Mouse (Mus musculus): ENCODE results near the gene Treh. TPM values are rescaled to one million over a fixed set of nuclear protein-coding genes. Genes with fewer than 3 reads are reported as not detected.

Gene Treh
- polyA plus RNA-seq, 2 experiments = not detected

DNA sequence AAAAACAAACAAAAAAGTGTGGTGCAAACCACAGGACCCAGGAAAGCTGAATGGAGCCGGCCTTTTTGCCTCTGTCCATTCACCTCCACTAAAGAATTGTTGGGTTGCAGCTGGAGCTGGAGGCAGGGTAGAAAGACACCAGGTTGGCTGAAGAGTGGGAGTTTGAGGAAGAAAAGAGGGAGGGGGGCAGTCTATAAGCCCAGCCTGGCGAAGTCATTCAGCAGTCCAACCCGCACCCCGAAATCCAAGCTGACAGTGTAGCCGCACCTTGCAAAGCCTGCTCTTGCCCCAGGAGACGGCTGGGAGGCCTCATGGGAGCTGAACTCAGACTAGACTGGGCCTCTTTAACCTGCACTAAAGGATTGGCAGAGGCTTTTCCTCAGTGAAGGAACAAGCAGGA is 62.9 kb downstream of the Treh start:
- H3K4me2 ChIP-seq (replicated peaks; ENCODE audit: low read depth, low read length, severe bottlenecking) = peak overlapping the region; percentile 95; the same call in 1 of the 2 replicates
- 72% methylated on average over 6 of the region's 6 CpGs for WGBS
- ATAC-seq (ENCODE audit: low FRiP score, low read depth) = no peak

More for the DNA sequence above, 62.9 kb downstream of the Treh start:
- Histone ChIP-seq H3K4me1 (ENCODE audit: control insufficient read depth, insufficient read depth, low read length) (peaks cover 28% of the 10 kb centered on the region), H3K9ac (ENCODE audit: low read depth, low read length, severe bottlenecking) (no peak overlapping the region), H3K9me3 (ENCODE audit: control insufficient read depth, low read length) (no peaks in the 10 kb centered on the region), H3K4me3 (replicated peaks; ENCODE audit: low read length) (no peak overlapping the region), H3K36me3 (ENCODE audit: control insufficient read depth, insufficient read depth, low read length) (0 out of 2 replicates have a peak, but pooled peaks cover 1% of the 10 kb centered on the region), H3K27ac (replicated peaks; ENCODE audit: low read depth, low read length) (peak overlapping the region; percentile 86; the same call in 1 of the 2 replicates), H3K27me3 (ENCODE audit: control insufficient read depth, insufficient read depth, low read length) (no peaks in the 10 kb centered on the region)
- no peak for DNase-seq (ENCODE audit: low spot score)
- TF ChIP-seq POLR2A (IDR thresholded peaks at IDR 0.05; ENCODE audit: borderline replicate concordance, extremely low read depth, insufficient read depth, insufficient read length) = no peak

Other genes with a start within 250 kb of the Treh start
- not detected in 2 replicates for gene Foxr1, start 232.1 kb upstream of the Treh start, polyA plus RNA-seq (2012; rRNA removed)
- not detected in 2 replicates for gene Foxr1, start 232.1 kb upstream of the Treh start, polyA plus RNA-seq (2014; fragmentation: Nextera tagmentation; extraction: Ambion mirVana)
- 0.33 and 0.91 TPM in 2 replicates for gene Upk2, start 218.3 kb upstream of the Treh start, polyA plus RNA-seq (2012; rRNA removed)
- gene Upk2, start 218.3 kb upstream of the Treh start, polyA plus RNA-seq (2014; fragmentation: Nextera tagmentation; extraction: Ambion mirVana) = 0.40 TPM in 1 of 2 replicates, not detected in the other
- 41.2 and 53.7 TPM in 2 replicates for gene Bcl9l, start 190.4 kb upstream of the Treh start, polyA plus RNA-seq (2012; rRNA removed)
- 20.5 and 22.7 TPM in 2 replicates for gene Bcl9l, start 190.4 kb upstream of the Treh start, polyA plus RNA-seq (2014; fragmentation: Nextera tagmentation; extraction: Ambion mirVana)
- gene Cxcr5, start 111.4 kb upstream of the Treh start, polyA plus RNA-seq (2012; rRNA removed) = 0.10 and 0.13 TPM in 2 replicates
- 0.30 TPM in 1 of 2 replicates, not detected in the other for gene Cxcr5, start 111.4 kb upstream of the Treh start, polyA plus RNA-seq (2014; fragmentation: Nextera tagmentation; extraction: Ambion mirVana)
- 41.7 and 42.0 TPM in 2 replicates for gene Ddx6, start 68.3 kb upstream of the Treh start, polyA plus RNA-seq (2012; rRNA removed)
- gene Ddx6, start 68.3 kb upstream of the Treh start, polyA plus RNA-seq (2014; fragmentation: Nextera tagmentation; extraction: Ambion mirVana) = 18.5 and 20.4 TPM in 2 replicates
- gene Phldb1, start 62.0 kb downstream of the Treh start, polyA plus RNA-seq (2012; rRNA removed) = 85.6 and 113 TPM in 2 replicates
- gene Phldb1, start 62.0 kb downstream of the Treh start, polyA plus RNA-seq (2014; fragmentation: Nextera tagmentation; extraction: Ambion mirVana) = 36.5 and 46.2 TPM in 2 replicates
- gene Arcn1, start 94.6 kb downstream of the Treh start, polyA plus RNA-seq (2012; rRNA removed) = 105 and 111 TPM in 2 replicates
- gene Arcn1, start 94.6 kb downstream of the Treh start, polyA plus RNA-seq (2014; fragmentation: Nextera tagmentation; extraction: Ambion mirVana) = 221 and 234 TPM in 2 replicates
- gene Ift46, start 94.7 kb downstream of the Treh start, polyA plus RNA-seq (2012; rRNA removed) = 109 and 116 TPM in 2 replicates
- gene Ift46, start 94.7 kb downstream of the Treh start, polyA plus RNA-seq (2014; fragmentation: Nextera tagmentation; extraction: Ambion mirVana) = 123 and 131 TPM in 2 replicates
- gene Tmem25, start 126.1 kb downstream of the Treh start, polyA plus RNA-seq (2012; rRNA removed) = 7.2 and 11.1 TPM in 2 replicates
- 2.5 and 3.6 TPM in 2 replicates for gene Tmem25, start 126.1 kb downstream of the Treh start, polyA plus RNA-seq (2014; fragmentation: Nextera tagmentation; extraction: Ambion mirVana)
- 0.37 and 0.47 TPM in 2 replicates for gene Ttc36, start 129.8 kb downstream of the Treh start, polyA plus RNA-seq (2012; rRNA removed)
- gene Ttc36, start 129.8 kb downstream of the Treh start, polyA plus RNA-seq (2014; fragmentation: Nextera tagmentation; extraction: Ambion mirVana) = 0.30 and 0.34 TPM in 2 replicates
- gene Kmt2a, start 208.1 kb downstream of the Treh start, polyA plus RNA-seq (2012; rRNA removed) = 21.7 and 28.3 TPM in 2 replicates
- 16.8 and 18.9 TPM in 2 replicates for gene Kmt2a, start 208.1 kb downstream of the Treh start, polyA plus RNA-seq (2014; fragmentation: Nextera tagmentation; extraction: Ambion mirVana)
- gene Atp5l, start 247.5 kb downstream of the Treh start, polyA plus RNA-seq (2012; rRNA removed) = 477 and 525 TPM in 2 replicates
- 663 and 764 TPM in 2 replicates for gene Atp5l, start 247.5 kb downstream of the Treh start, polyA plus RNA-seq (2014; fragmentation: Nextera tagmentation; extraction: Ambion mirVana)